Mouse (Mus musculus) cortical plate, adult 2 months (tissue): ENCODE measurements around the gene Prkce. TPM values are rescaled to one million over a fixed set of nuclear protein-coding genes. Genes with fewer than 3 reads are reported as not detected.

Source experiments
- H3K27ac ChIP-seq: fragments of 200-500 bp; 2 replicates; pipeline ENCODE4 v1.5.1; 2012; ENCODE audit warnings: low read length, control low read depth, inconsistent platforms; ENCODE audit not compliant: insufficient read depth
- H3K4me1 ChIP-seq: fragments of 200-500 bp; 2 replicates; pipeline ENCODE4 v1.6.1; 2011; ENCODE audit warnings: low read length; ENCODE audit not compliant: control insufficient read depth, insufficient read depth
- H3K4me3 ChIP-seq: fragments of 200-500 bp; 2 replicates; pipeline ENCODE4 v1.5.1; 2011; ENCODE audit warnings: mild to moderate bottlenecking, low read length, control low read depth; ENCODE audit not compliant: insufficient read depth
- CTCF ChIP-seq: fragments of 200-500 bp; IDR thresholded peaks from 2 replicates; pipeline ENCODE4 v1.5.1; 2011; ENCODE audit warnings: mild to moderate bottlenecking, control low read depth, low read length; ENCODE audit not compliant: insufficient read depth; ENCODE audit errors: extremely low read depth
- POLR2A ChIP-seq: fragments of 200-500 bp; IDR thresholded peaks from 2 replicates; pipeline ENCODE4 v1.6.1; 2011; ENCODE audit warnings: mild to moderate bottlenecking, low read length, control low read depth; ENCODE audit not compliant: insufficient read depth; ENCODE audit errors: extremely low read depth
- polyA plus RNA-seq: library from polyadenylated mRNA; depleted of rRNA; stranded (reverse); fragments of >200 nt; gene quantifications from 2 replicates; pipeline ENCODE4 v1.2.3, GENCODE M21; 2012

Gene Prkce
- polyA plus RNA-seq, 1 experiment = 83.7 TPM

- peaks cover 2% of the 10 kb centered on the region for H3K4me1 ChIP-seq
- TF ChIP-seq CTCF (no peak), POLR2A (no peak)
- H3K27ac ChIP-seq = no peak overlapping the region
- no peak overlapping the region for H3K4me3 ChIP-seq
Measured at GRCm38 (mm10) chr17:86523843-86524242, 356.3 kb downstream of the Prkce start.

GRCm38 (mm10) chr17:86525075-86525474 lies 357.5 kb downstream of the Prkce start:
- Histone ChIP-seq H3K27ac (no peak overlapping the region), H3K4me1 (peaks cover 5% of the 10 kb centered on the region), H3K4me3 (no peak overlapping the region)
- TF ChIP-seq CTCF (no peak), POLR2A (no peak)

GRCm38 (mm10) chr17:86526016-86526415 lies 358.4 kb downstream of the Prkce start:
- Histone ChIP-seq H3K27ac (no peak overlapping the region), H3K4me1 (peaks cover 5% of the 10 kb centered on the region), H3K4me3 (no peak overlapping the region)
- TF ChIP-seq POLR2A = no peak
- TF ChIP-seq CTCF = no peak

GRCm38 (mm10) chr17:86527298-86527697 lies 359.7 kb downstream of the Prkce start:
- Histone ChIP-seq H3K4me3 (no peak overlapping the region), H3K4me1 (peaks cover 5% of the 10 kb centered on the region), H3K27ac (no peak overlapping the region)
- no peak for TF ChIP-seq CTCF
- no peak for TF ChIP-seq POLR2A

- Histone ChIP-seq H3K4me1 (peaks cover 5% of the 10 kb centered on the region), H3K27ac (no peak overlapping the region), H3K4me3 (no peak overlapping the region)
- no peak for TF ChIP-seq POLR2A
Measured at GRCm38 (mm10) chr17:86529003-86529402, 361.4 kb downstream of the Prkce start.

GRCm38 (mm10) chr17:86529411-86529810 lies 361.8 kb downstream of the Prkce start:
- Histone ChIP-seq H3K4me1 (peaks cover 5% of the 10 kb centered on the region), H3K27ac (no peak overlapping the region), H3K4me3 (no peak overlapping the region)
- TF ChIP-seq CTCF = no peak
- TF ChIP-seq POLR2A = no peak

GRCm38 (mm10) chr17:86531231-86531630 lies 363.6 kb downstream of the Prkce start:
- peaks cover 5% of the 10 kb centered on the region for H3K4me1 ChIP-seq

GRCm38 (mm10) chr17:86532783-86533548 lies 365.4 kb downstream of the Prkce start:
- no peak for TF ChIP-seq CTCF
- no peak for TF ChIP-seq POLR2A
- Histone ChIP-seq H3K4me3 (no peak overlapping the region), H3K27ac (no peak overlapping the region), H3K4me1 (peaks cover 5% of the 10 kb centered on the region)

More at GRCm38 (mm10) chr17:86531231-86531630, 363.6 kb downstream of the Prkce start:
- TF ChIP-seq POLR2A = no peak
- TF ChIP-seq CTCF = no peak
- H3K4me3 ChIP-seq = no peak overlapping the region
- H3K27ac ChIP-seq = no peak overlapping the region

GRCm38 (mm10) chr17:86533549-86533851 lies 365.9 kb downstream of the Prkce start:
- Histone ChIP-seq H3K4me3 (no peak overlapping the region), H3K27ac (no peak overlapping the region), H3K4me1 (peaks cover 5% of the 10 kb centered on the region)
- TF ChIP-seq CTCF (no peak), POLR2A (no peak)

GRCm38 (mm10) chr17:86535096-86535495 lies 367.5 kb downstream of the Prkce start:
- TF ChIP-seq CTCF (no peak), POLR2A (no peak)
- no peak overlapping the region for H3K27ac ChIP-seq
- H3K4me1 ChIP-seq = no peaks in the 10 kb centered on the region; the same call in 1 of the 2 replicates
- no peak overlapping the region for H3K4me3 ChIP-seq
